Mouse (Mus musculus) adrenal gland, postnatal 4 days (tissue): ENCODE data around the gene Ccl17. TPM values are rescaled to one million over a fixed set of nuclear protein-coding genes. Genes with fewer than 3 reads are reported as not detected.

Source experiments
- DNase-seq, 2 experiments: peaks; one replicate each; pipeline ENCODE4 v3.0.0; 2021 to 2022; ENCODE audit warnings: low spot score in 2 of 2, mixed read lengths in 2 of 2
- long read RNA-seq, 2 experiments: library from polyadenylated mRNA; stranded (forward); transcript quantifications; one replicate each; pipeline ENCODE4 v2.0.0; 2021
- total RNA-seq, 2 experiments: library from RNA; stranded (reverse); gene quantifications; 2 replicates each; pipeline ENCODE4 v1.2.3; 2021

The Ccl17 gene
- total RNA-seq: under 1 TPM; 0.87 to 0.90 TPM
- long read RNA-seq, experiment 1, partial matches to known transcripts: 0 of 1 reads
- long read RNA-seq, experiment 1, other reads (novel, unspliced or antisense): 1 of 1 reads
- long read RNA-seq, experiment 2: 0 reads

DNA sequence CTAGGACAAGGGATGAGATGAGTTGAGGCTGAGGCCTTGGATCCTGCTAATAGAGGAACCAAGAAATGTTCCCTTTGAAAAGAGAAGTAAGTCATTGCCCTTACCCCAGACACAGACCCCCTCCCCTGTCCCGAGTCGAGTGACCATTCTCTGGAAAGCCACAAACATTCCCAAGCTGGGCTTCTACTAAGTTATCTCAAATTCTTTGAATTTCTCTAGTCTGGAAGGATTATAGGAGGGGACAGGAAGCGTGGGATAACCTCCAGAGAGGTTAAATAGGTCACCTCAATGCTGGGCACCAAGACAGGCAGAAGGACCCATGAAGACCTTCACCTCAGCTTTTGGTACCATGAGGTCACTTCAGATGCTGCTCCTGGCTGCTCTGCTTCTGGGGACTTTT lies at the start of gene Ccl17:
Ccl17 (plus strand) TSS at position 301 of the 400 bp plus-strand sequence.
- no peak for DNase-seq

DNA sequence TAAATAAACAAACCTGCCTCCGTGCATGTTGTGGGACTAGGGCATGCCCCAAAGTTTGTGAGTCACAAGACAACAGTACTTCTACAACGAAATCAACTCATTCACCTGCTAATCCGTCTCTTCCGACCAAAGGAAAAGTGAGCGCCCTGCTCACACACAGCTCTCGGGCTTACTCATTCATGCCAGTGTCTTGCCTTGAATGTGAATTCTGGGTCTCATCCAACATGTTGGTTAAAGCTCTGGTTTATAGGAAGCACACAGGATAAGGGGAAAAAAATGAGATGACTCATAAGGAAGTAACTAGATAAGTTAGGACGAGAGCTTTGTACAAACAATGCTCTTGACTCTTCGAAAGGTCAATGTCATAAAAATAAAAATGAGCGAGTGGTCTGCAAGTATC lies 43.2 kb upstream of the Ccl17 start:
- DNase-seq: no peak

DNA sequence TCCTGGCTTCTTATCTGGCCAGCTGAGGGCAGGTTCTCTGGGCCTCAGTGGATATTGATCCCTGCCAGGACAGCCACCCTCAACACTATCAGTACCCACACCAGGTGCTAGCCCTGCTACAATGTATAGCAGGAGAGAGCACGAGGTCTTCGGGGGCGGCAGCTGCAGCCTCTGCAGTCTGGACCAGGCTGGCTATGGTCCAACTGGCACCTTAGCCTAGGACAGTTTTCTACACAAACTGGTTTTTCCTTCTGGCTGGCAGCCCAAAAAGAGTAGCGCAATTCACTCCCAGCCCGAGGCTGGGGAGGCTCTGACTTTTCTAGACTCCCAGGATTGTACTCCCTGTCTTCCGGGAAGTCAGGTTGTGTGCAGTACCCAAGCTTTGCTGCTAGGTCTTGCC lies 39.3 kb upstream of the Ccl17 start:
- DNase-seq: no peak

DNA sequence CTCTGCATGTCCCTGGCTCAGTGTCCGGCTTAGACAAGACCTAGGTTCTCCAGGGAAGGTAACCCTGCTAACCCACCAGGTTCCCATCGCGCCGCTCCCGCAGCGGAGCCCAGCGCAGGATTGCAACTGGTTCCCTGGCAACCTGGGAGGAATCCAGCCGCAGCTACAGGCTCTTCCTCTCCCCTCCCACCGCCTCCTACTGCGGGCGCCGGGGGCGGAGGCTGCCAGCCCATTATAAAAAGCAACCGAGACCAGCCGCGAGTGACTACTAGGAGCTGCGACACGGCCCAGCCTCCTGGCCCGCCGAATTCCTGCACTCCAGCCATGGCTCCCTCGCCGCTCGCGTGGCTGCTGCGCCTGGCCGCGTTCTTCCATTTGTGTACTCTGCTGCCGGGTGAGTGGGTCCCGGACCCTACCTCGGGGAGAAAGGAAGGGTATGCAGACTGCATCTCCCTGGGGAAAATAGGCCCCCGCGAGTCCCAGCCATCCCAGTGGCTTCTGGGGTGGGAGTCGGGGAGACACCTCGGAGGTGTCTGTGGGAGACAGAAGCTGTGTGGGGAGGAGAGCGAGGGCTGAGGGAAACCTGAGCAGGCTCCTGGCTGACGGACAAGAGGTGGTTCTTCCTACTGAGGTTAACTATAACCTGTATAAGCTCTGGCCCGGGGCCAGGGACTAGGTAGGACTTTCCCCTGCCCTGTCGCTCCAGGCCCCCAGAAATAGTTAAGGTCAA lies 38.1 kb upstream of the Ccl17 start, which contains the start of gene Cx3cl1:
Cx3cl1 (plus strand) TSS at position 69 of the 730 bp plus-strand sequence.
- peak; percentile 41 to 57 for DNase-seq

DNA sequence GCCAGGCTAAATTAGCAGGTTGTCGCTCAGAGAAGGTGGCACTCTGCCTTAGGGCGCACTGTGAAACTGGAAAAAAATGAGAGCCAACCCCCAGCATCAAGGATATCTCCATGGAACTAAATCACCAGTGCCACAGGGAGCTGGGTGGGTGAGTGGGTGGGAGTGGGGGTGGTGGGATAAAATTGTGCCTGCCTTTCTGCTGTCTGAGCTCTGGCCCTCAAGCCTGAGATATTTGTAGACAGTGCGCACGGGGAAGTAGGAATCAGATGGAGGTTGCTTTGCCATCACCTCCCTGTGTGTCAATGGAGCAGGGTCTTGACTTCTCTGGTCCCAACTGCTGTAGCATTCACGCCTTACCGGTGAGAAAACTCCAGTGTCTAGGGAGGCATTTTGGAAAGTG lies 37.2 kb upstream of the Ccl17 start:
- no peak for DNase-seq

DNA sequence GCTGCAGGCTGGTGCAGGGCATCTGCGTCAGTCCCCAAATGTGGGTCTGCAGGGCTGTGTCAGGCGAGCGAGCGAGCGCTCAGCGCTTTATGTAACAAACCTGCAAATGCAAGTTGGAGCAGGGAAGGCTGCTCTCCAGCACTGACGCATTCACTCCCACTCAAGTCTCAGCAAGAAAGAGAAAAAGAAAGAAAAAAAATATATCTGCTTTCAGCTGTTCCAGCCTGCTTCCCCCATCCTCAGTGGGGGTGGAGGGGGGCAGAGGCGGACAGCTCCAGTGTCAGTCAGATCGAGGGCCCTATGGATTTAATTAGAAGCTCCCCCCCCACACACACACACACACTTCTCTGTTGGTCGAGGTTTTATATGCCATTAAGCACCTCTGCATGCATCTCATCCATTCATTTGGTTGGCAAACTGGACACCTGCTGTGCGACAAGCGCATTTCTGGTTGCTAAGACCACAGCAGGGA lies 36.5 kb upstream of the Ccl17 start:
- DNase-seq: no peak

DNA sequence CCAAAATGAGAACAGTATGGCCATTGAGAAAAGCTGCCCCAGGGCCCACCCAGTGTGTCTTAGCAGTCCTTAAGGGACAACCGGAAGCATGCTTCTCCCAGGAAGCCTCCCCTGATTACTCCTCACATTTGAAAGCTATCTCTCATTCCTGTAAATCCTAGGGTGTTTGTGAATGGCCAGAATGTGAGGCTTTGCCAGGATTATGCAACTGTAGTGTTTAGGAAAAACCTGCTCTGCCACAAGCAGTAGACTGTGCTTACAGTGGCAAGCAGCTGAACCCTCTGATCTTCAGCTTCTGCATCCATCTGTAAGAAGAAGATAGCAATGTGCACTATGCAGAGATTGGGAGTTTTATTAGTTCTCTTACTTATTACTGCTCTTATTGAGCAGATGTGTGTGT lies 35.7 kb upstream of the Ccl17 start:
- no peak for DNase-seq

DNA sequence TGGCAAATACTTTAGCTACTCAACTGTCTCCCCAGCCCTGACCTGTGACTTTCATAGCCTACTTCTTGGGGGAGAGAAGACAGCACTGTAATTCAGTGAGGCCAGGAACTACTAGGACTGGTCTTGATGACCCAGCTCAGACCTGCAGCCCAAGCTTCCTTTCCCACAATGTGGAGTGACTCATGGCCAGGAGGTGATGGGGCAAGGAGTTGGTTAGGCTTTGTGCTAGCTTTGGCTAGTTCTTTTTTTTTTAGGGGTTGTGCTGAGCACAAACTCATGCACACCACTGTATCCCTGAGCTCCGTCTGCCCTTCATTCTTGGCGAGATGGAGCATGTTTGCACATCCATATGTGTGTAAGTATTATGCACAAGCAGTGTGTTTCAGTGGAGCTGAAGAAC lies 33.9 kb upstream of the Ccl17 start:
- DNase-seq: no peak

DNA sequence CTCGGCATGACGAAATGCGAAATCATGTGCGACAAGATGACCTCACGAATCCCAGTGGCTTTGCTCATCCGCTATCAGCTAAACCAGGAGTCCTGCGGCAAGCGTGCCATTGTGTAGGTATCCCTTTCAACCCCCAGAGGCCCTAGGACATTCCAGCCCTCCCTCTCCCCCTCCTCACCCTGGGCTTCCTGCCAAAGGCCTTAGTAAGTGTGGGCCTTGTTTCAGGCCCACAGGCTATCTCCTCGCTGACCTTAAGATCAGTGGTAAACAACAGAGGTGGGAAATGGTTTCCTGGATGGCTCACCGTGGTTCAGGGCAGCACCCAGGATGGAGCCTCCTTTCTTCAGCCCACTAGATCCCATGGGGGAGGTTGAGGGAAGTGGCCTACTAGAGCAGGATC lies 32.2 kb upstream of the Ccl17 start:
- DNase-seq: no peak

DNA sequence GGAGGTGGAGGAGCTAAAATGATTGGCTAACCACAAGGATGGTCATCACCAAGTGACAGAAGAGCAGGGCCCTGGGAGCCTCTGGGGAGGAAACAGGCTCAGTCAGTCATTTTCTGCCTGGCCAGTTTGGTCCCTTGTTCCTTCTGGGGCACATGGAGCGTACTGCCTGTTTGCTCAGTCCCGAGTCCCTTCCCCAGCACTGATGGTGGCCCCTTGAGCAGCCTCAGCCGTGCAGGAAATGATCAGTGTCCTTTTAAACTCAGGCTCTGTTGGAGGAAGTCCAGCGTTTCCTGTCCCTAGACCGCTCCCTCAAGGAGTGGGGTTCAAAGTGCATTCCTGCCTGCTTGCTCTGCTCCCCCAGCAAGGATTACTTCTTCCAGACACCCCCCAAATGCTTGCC lies 31.8 kb upstream of the Ccl17 start:
- no peak for DNase-seq

DNA sequence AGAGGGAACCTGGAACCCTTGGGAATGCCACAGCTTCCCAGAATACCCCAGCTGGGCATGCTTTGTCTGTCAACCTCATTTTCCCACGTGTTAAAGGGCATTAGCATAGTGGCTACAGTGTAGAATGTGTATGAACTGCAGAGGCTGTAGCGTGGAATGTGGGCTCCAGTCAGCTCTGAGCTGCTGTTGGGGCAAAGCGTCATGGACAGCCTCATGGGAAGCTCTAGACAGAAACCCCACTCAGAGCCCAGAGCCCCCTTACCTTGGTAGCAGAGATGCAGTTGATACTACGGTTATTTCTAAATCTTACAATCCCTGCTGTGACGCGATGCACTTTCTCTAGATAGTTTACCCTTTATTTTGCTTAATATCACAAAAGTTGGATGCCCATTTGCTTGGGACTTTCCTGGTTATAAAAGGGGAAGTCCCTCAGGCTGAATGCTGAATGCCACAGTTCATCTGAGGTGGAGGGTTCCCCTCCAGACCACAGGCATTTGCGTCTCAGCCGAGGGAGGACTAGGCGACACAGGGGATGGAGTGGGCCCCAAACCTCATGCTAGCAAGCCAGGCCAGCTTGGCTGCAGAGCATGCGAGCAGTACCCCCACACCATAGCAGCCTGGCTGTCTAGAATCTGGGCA lies 31.2 kb upstream of the Ccl17 start:
- no peak for DNase-seq

DNA sequence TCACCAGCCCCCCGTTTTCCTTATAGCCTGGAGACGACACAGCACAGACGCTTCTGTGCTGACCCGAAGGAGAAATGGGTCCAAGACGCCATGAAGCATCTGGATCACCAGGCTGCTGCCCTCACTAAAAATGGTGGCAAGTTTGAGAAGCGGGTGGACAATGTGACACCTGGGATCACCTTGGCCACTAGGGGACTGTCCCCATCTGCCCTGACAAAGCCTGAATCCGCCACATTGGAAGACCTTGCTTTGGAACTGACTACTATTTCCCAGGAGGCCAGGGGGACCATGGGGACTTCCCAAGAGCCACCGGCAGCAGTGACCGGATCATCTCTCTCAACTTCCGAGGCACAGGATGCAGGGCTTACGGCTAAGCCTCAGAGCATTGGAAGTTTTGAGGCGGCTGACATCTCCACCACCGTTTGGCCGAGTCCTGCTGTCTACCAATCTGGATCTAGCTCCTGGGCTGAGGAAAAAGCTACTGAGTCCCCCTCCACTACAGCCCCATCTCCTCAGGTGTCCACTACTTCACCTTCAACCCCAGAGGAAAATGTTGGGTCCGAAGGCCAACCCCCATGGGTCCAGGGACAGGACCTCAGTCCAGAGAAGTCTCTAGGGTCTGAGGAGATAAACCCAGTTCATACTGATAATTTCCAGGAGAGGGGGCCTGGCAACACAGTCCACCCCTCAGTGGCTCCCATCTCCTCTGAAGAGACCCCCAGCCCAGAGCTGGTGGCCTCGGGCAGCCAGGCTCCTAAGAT lies 30.5 kb upstream of the Ccl17 start:
- no peak for DNase-seq

DNA sequence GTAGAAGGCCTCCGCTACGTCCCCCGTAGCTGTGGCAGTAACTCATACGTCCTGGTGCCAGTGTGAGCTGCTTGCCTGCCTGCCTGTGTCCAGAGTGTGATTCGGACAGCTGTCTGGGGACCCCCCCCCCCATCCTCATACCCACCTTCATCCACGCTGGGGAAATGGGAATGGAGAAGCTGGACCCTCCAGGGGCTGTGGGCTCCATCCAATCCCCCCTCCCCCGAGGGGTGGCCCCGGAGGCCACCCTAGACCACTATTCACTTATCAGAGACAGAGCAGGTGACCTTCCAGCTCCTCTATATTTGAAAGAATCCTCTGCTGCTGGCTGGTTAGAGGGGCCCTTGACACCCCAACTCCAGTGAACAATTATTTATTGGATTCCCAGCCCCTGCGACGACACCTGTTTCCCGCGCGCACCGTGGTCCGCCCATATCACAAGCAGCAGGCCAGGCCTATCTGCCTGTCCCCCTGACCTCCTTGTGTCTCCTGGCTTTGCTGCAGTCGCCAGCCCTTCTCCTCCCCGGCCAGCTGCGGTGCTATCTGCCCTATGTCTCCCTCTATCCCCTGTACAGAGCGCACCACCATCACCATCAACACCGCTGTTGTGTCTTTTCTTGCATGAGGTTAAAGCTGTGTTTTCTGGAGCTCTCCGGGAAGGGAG lies 29.6 kb upstream of the Ccl17 start:
- no peak for DNase-seq

DNA sequence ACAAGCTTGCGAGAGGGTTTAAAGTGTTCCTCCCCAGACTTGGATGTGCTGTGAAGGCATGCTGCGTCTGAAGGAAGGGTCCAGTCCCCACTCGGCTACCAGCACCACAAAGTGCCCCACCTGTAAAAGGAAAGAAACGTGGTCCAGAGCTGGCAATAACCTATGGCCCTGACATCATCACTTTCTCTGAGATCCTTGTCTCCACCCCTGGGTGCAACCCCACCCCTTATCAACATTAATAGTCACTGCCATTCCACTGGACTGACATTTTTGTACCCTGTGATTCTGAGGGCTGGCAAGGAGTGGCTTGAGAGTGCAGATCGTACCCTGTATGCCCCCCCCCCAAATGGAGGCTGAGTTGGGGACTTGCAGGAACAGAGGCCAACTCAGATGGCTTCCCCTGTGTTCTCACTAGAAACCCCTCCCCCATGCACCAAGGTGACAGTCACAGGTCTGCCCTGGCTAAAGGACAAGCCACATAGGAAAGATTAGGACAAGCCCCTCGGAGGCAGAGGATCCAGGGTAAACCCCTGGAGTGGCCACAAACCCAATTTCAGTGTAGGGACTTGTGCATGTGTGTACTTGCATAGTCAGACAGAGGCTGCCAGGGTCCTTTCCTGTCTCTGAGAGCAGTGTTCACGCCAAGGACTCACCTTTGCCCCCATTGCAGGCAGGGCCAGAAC lies 29.0 kb upstream of the Ccl17 start:
- DNase-seq: no peak

DNA sequence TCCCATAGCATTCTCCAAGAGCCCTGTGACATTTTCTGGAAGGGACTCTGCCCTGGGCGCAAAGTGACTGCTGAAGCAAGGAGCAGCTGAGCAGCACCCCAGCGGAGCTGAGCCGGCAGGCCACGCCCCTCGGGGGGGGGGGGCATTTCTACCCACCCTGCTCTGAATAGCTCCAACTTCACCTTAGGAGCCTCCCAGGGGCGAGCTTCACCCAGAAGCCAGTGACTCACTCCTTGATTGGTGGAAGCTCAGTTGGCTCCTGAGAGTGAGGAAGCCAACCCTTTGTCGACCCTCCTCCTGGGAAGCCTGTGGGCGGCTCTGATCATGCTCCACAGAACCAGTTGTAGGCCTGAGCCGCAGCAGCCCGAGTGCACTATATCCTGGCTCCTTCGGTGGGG lies 28.4 kb upstream of the Ccl17 start:
- DNase-seq: no peak

DNA sequence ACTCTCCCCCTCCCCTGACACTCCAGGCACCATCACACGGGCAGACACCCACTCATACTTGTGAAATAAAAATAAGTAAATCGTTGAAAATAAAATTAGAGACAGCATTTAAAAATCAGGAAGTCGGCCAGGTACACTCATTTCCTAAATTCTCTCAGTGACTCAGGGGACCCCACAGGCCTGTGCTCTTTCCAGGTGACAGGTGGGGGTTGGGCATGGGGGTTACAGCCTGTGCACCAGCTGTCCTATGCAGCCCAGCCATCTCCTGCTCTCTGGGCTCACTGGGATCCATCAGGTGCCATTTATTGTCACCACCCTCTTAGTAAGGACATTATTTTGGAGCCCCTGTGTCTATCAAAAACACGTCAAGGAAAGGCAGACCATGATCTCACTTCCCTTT lies 26.4 kb upstream of the Ccl17 start:
- DNase-seq: no peak

DNA sequence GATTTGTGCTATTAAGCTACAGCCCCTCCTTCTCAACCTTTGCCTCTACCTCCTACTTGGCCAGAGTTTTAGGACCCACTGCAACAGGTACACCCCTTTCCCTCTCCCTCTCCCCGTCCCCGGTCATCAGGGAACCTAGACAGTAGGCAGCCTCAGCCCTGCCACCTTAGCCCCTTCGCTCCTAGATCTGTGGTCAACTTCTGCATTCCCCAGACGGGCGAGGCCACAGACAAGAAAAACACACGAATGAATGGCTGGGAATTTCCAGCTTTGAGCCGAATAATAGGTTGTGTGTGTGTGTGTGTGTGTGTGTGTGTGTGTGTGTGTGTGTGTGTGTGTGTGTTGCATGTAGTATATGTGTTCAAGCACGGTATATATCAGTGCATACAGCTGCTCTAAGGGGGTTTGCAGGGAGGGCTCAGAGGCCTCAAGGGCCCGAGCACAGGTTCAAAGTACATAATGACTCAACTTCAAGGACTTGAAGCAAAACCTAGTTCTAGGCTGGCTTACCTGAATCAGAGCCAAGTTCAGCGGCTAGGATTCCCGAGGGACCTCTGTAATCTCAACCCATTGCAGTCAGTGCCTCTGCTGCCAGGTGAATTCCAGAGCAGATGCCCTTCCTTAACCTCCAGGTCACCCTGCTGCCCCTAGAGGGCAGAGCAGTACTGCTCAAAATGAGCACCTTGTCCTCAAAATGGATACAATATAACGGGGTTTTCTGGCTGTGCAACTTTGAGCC lies 24.8 kb upstream of the Ccl17 start:
- no peak for DNase-seq

DNA sequence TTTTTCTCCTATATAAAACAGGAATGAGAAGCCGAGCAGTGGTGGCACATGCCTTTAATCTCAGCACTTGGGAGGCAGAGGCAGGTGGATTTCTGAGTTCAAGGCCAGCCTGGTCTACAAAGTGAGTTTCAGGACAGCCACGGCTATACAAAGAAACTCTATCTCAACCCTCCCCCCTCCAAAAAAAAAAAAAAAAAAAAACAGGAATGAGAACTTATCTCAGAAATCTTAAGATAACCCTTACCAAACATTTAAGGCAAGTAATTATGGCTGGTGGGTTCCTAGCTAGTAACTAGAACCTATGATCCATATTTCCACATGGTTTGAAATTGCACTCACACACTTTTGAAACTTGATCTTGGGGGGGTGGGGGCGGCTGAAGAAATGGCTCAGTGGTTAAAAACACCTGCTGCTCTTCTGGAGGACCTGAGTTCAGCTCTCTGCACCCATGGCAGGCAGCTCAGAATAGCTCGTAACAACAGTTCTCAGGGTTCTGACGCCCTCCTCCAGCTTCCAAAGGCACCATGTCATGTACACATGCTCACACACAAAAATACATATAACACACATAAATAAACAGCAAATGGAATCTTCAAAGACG lies 24.2 kb upstream of the Ccl17 start:
- no peak for DNase-seq
